Mouse (Mus musculus) macrophage (primary cell): ENCODE measurements around the gene Cage1. TPM values are rescaled to one million over a fixed set of nuclear protein-coding genes. Genes with fewer than 3 reads are reported as not detected.

Source experiments
- H3K27ac ChIP-seq: fragments of 350-480 bp; formaldehyde crosslinking; 2 replicates; pipeline ENCODE4 v1.9.0; 2021
- H3K36me3 ChIP-seq: fragments of 350-480 bp; formaldehyde crosslinking; 2 replicates; pipeline ENCODE4 v1.9.0; 2021; ENCODE audit errors: inconsistent target
- H3K4me3 ChIP-seq: fragments of 350-480 bp; formaldehyde crosslinking; 2 replicates; pipeline ENCODE4 v1.9.0; 2021; ENCODE audit errors: inconsistent target
- H3K79me2 ChIP-seq: fragments of 350-480 bp; formaldehyde crosslinking; 2 replicates; pipeline ENCODE4 v1.9.0; 2021; ENCODE audit errors: inconsistent target
- WGBS: methylation state at CpG from one replicate; pipeline ENCODE4 v1.1.7; 2026; ENCODE audit warnings: inconsistent platforms; ENCODE audit not compliant: missing documents; 5-methylcytosine and 5-hydroxymethylcytosine counted together
- polyA plus RNA-seq: library from polyadenylated mRNA; stranded (reverse); fragments of 250-400 nt; gene quantifications from 3 replicates; pipeline ENCODE4 v1.2.4, GENCODE M21; 2018; ENCODE audit warnings: inconsistent platforms

Gene Cage1
- polyA plus RNA-seq, 1 experiment from 2014 or later = 0.50 TPM

DNA sequence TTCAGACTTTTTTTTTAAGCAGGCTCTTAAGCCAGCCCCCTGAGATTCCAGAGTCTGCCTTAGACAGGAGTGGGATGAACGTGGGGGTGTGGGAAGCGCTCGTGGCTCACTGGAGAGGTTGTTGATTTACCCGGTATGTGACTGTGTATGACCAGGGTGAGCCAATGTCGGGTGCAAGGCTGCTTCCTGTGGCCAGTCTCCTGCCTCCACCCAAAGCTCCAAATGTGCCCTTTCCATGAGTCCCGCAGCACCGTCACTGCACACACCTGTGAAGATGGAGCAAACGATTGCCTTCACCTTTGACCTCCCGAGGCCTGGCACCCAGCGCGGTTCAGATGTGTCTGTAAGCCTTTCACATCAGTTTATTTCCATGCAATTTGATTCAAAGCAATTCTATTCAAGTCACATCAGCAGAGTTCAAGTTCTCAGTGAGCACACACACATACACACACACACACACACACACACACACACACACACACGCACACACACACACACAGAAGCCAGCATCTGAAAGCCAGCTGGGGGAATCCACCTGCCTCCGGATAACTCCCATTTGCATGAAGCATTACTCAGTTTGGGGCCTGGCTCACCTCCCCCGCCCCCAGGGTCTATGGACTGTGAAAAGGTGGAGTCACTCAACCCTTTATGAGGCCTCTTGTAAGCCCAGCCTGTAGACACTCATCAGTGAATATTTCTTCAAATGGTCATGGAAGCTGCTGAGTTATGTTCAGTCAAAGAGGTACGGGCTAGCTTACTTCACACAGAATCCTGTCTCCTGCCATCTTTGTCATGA is 70.4 kb downstream of the Cage1 start:
- H3K36me3 ChIP-seq = no peaks in the 10 kb centered on the region
- no peak overlapping the region for H3K27ac ChIP-seq
- no peak overlapping the region for H3K4me3 ChIP-seq
- WGBS = 92% methylated on average over 14 of the region's 15 CpGs
- H3K79me2 ChIP-seq = no peaks in the 10 kb centered on the region

DNA sequence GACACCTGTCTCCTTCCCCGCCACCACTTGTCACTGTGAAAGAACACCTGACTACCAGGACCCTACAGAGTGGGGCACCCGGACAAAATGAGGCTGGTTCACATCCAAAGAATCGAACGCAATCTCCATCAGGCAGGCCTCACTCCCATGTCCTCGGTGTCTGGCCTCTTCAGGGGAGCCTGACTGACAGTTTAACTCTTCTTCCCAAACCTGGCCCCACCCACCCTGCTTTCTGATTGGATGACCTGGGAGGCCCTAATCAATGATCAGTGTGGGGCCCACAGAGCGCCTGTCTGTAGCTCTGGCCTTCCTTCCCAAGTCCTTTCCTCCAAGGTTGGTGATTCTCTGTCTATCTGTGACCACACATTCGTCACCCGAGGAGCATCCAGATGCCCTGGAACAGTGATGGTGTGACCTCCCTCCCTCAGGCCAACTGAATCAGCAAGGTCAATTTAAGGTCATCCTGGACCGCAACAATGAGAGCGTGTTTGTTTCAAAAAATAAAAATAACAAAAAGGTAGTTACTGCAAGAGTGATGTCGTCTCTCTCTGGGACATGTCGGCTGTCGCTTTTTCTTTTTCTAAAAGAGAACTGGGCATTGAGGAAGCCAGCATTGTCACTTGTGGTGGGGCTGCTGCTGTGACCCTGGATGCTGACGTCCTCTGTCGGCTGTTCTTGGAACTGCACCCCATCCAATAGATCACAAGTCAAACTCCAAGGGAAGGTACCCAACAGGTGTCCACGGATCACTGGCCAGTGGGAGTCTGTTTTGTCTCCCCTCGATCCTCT is 71.5 kb downstream of the Cage1 start:
- no peak overlapping the region for H3K4me3 ChIP-seq
- H3K79me2 ChIP-seq = no peaks in the 10 kb centered on the region
- H3K27ac ChIP-seq = no peak overlapping the region
- no peaks in the 10 kb centered on the region for H3K36me3 ChIP-seq
- 75% methylated on average over 17 of the region's 17 CpGs for WGBS

DNA sequence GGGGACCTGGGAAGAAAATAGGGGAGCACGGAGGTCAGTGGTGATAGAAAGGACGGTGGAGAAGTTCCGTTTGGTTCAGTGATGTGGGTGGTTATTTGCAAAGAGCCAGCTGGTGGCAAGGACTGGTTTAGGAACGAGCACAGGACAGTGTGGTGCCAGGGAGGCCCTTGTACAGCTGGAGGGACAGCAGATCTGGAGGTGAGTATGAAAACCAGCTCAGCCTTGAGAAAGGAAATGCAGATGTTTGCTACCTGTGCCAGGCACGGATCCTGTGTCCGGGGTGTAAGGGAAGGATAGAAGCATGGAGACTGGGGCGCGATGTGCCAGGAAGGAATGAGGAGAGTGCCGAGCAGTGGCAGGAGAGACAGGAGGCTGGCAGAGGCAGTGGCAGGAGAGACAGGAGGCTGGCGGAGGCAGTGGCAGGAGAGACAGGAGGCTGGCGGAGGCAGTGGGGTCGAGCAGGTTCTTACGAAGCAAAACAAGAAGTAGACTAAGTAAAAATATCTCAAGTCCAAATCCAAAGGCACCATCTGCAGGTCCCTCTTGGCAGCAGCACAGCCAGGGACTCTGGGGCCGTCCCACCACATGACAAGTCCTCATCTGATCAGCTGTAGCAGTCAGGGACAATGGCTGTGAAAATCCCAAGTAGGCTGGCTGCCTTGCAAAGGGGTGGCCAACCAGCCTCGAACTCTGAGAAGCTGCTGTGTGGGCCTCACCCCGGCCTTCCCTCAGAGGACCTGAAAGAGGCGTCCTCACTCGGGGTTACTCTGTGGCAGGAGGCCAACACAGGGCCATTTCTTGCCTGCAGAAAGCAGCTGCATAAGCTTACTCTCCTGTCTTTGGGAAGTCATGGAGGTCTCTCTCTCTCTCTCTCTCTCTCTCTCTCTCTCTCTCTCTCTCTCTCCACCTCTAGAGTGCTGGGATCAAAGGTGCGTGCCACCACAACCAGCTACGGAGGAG is 72.5 kb downstream of the Cage1 start:
- 41% methylated on average over 20 of the region's 20 CpGs for WGBS
- no peaks in the 10 kb centered on the region for H3K79me2 ChIP-seq
- no peaks in the 10 kb centered on the region for H3K36me3 ChIP-seq
- peak overlapping the region; percentile 73 for H3K27ac ChIP-seq
- H3K4me3 ChIP-seq = peak overlapping the region; percentile 50

DNA sequence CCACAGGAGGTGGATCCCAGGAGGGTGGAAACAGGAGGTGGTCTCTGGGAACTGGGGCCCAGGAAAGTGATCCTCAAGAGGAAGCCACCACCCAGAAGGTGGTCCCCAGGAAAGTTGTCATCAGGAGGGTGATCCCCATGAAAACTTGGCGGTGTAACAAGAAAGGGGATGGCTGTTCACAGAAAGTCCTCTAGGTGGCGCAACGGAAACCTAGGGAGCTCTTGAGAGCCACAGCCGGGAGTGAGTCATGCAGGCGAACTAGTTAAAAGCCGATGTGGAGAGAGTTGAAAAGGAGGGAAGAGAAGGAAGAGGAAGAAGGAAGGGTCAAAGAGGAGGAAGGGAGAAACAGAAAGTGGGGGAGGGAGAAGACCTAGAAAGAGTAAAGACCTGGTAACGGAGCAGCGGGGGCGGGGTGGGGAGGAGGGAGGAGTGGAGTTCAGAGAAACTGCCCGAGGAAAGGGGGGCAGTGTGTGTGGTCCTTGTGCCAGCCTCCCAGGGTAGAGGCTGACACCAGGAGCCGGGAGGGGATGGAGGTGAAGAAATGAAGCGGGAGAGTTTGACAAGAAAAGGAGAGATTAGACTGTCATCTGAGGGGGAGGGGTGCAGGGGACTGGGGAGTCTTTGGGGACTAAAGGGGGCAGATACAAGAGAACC is 73.4 kb downstream of the Cage1 start:
- H3K4me3 ChIP-seq = peak overlapping the region; percentile 50
- WGBS = 3% methylated on average over 12 of the region's 12 CpGs
- peak overlapping the region; percentile 73 for H3K27ac ChIP-seq
- H3K36me3 ChIP-seq = no peaks in the 10 kb centered on the region
- no peaks in the 10 kb centered on the region for H3K79me2 ChIP-seq

DNA sequence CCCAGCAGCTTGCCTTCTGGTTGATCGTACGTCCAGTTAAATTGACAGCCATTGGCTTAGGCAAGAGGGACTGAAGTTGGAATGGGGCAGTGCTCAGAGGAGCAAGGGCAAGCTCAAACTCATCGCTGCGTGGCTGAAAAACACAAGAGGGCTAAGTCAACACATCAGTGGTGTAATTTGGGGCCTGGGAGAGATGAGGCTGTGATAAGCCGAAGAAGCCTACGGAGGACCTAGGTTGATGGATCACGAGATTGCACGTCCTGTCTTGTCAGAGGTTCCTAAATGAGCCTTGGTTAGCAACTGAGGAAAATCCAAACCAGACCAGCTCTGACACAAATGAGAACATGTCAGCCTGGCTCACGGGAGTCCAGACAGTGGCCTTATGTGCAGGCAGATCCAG is 74.3 kb downstream of the Cage1 start:
- H3K27ac ChIP-seq = no peak overlapping the region
- H3K36me3 ChIP-seq = no peaks in the 10 kb centered on the region
- WGBS = 87% methylated on average over 9 of the region's 9 CpGs
- H3K4me3 ChIP-seq = no peak overlapping the region
- H3K79me2 ChIP-seq = no peaks in the 10 kb centered on the region

DNA sequence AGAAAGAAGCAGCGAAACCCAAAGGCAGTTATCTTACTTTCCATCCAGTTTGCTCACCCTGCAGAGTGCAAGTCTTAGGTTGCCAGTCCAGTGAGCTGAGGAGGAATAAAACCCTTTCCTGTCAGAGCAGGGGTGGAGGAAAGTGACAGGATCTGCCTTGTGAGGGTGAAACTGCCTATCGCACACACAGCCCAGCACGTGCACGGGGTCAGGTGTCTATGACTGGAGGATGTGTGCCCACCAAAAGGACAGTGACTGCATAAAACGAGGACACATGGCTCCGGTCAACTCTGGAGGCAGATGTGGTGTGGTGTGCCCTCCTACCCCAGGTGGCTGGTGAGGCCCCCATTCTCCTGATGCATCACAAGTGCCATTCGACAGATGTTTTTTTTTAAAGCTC is 76.9 kb downstream of the Cage1 start:
- H3K27ac ChIP-seq = peak overlapping the region; percentile 95
- H3K36me3 ChIP-seq = no peaks in the 10 kb centered on the region
- H3K4me3 ChIP-seq = no peak overlapping the region
- no peaks in the 10 kb centered on the region for H3K79me2 ChIP-seq
- WGBS = 83% methylated on average over 7 of the region's 7 CpGs

DNA sequence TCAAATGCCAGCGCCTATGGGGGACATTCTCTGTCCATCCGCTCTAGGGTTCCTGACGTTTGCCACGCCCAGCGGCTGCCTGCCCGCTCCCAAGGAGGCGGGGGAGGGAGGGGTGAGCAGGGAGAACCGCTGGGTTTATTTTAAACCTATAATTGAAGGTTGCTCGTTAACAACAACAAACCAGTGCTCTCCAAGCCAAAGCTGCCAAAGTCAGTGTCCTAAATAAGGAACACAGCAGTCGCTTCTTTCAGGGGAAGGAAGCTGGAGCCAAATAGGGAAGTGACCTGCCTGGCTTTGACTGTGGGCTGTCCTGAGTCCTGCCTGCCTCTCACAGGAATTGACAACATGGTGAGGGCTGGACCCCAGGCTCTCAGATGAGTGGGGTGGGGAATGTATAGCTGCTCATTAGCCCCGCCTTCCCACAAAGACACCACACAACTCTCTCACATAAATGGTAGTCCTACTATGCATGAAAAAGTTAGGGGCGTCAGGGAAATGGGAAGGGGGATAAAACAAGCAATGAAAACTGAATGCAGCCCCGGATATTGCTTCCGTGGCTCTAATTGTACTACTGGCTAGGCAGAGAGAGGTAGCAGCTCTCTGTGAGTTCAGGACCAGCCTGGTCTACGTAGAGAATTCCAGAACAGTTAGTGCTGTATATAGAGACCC is 77.5 kb downstream of the Cage1 start:
- Histone ChIP-seq H3K79me2 (no peaks in the 10 kb centered on the region), H3K4me3 (no peak overlapping the region), H3K27ac (peak overlapping the region; percentile 95), H3K36me3 (no peaks in the 10 kb centered on the region)
- 57% methylated on average over 15 of the region's 15 CpGs for whole genome bisulfite sequencing

DNA sequence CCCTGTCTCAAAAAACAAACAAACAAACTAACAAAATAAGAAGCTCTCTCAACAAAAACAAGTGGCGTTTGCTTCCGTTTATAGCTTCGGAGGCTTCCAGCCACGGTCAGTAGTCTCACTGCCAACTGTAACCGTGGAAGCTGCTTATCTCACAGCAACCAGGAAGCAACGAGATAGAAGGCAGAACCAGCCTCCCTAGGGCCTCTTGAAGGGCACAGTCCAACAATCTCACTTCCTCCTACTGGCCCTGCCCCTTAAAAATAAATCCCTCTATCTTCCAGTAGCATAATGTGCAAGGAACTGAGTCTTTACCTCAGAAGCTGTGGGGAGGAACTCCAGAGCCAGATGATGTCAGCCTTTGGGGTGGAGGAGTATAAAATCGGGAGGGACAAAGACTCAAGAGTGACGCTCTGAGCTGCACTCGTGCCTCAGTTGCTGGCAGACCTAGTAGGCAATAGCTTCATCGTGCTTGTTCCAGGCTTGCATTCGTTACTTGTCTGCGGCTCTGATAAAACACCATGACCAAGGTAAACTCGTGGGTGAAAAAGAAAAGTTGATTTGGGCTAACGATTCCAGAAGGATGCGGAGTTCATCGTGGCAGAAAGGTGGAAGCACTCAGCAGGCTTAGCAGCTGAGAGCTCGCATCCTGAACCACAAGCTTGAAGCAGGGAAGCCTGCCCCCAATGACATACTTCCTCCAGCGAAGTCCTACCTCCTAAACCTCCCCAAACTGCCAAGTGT is 78.2 kb downstream of the Cage1 start:
- no peaks in the 10 kb centered on the region for H3K79me2 ChIP-seq
- 56% methylated on average over 18 of the region's 18 CpGs for WGBS
- H3K4me3 ChIP-seq = no peak overlapping the region
- H3K36me3 ChIP-seq = no peaks in the 10 kb centered on the region
- H3K27ac ChIP-seq = peak overlapping the region; percentile 95

Other genes with a start within 250 kb of the Cage1 start
- gene Ssr1, start 42.9 kb downstream of the Cage1 start, polyA plus RNA-seq = 68.9 to 114 TPM (median 98.9 TPM) in 3 replicates
- 13.6 to 19.2 TPM (median 18.8 TPM) in 3 replicates for gene Riok1, start 74 bp downstream of the Cage1 start, polyA plus RNA-seq
- gene Dsp, start 114.2 kb upstream of the Cage1 start, polyA plus RNA-seq = not detected in 3 replicates
- gene Snrnp48, start 167.9 kb upstream of the Cage1 start, polyA plus RNA-seq = 12.9 to 14.7 TPM (median 13.9 TPM) in 3 replicates